Mouse (Mus musculus): ENCODE measurements around the gene Foxk1. TPM values are rescaled to one million over a fixed set of nuclear protein-coding genes. Genes with fewer than 3 reads are reported as not detected.
A peak's percentile ranks its signal among the peaks of the same experiment; 100 is the strongest.

The Foxk1 gene
- polyA plus RNA-seq, 1 experiment from 2014 or later, result 4.4 TPM

- Histone ChIP-seq H3K4me3 (ENCODE audit: low read length) (no peak overlapping the region), H3K9me3 (ENCODE audit: low read length) (no peaks in the 10 kb centered on the region), H3K27ac (ENCODE audit: low read length) (no peak overlapping the region), H3K27me3 (ENCODE audit: insufficient read depth, low read length) (no peaks in the 10 kb centered on the region), H3K4me1 (ENCODE audit: insufficient read depth, low read length) (peaks cover 70% of the 10 kb centered on the region), H3K36me3 (ENCODE audit: insufficient read depth, low read length) (peaks cover 6% of the 10 kb centered on the region; the same call in 1 of the 2 replicates), H3K9ac (replicated peaks; ENCODE audit: low read length) (no peak overlapping the region), H3K4me2 (replicated peaks; ENCODE audit: low read depth, low read length) (no peak overlapping the region)
- no peak for ATAC-seq (ENCODE audit: low FRiP score, low TSS enrichment)
- 46% methylated on average over 6 of the region's 6 CpGs for WGBS
These were observed 4.1 kb downstream of the Foxk1 start for GRCm38 (mm10) chr5:142405426-142405825.

- WGBS, result 77% methylated on average over 7 of the region's 7 CpGs
- H3K36me3 ChIP-seq (ENCODE audit: insufficient read depth, low read length), result peaks cover 6% of the 10 kb centered on the region; the same call in 1 of the 2 replicates
- no peak overlapping the region for H3K27ac ChIP-seq (ENCODE audit: low read length)
- no peak overlapping the region for H3K4me3 ChIP-seq (ENCODE audit: low read length)
- H3K4me2 ChIP-seq (replicated peaks; ENCODE audit: low read depth, low read length), result no peak overlapping the region
- H3K9ac ChIP-seq (replicated peaks; ENCODE audit: low read length), result no peak overlapping the region
- H3K4me1 ChIP-seq (ENCODE audit: insufficient read depth, low read length), result peaks cover 66% of the 10 kb centered on the region
- no peaks in the 10 kb centered on the region for H3K9me3 ChIP-seq (ENCODE audit: low read length)
- no peaks in the 10 kb centered on the region for H3K27me3 ChIP-seq (ENCODE audit: insufficient read depth, low read length)
- no peak for ATAC-seq (ENCODE audit: low FRiP score, low TSS enrichment)
These were observed 5.1 kb downstream of the Foxk1 start for GRCm38 (mm10) chr5:142406401-142406800.

GRCm38 (mm10) chr5:142406937-142407336, 5.6 kb downstream of the Foxk1 start:
- Histone ChIP-seq H3K4me1 (ENCODE audit: insufficient read depth, low read length) (peaks cover 66% of the 10 kb centered on the region), H3K27ac (ENCODE audit: low read length) (no peak overlapping the region), H3K27me3 (ENCODE audit: insufficient read depth, low read length) (no peaks in the 10 kb centered on the region), H3K36me3 (ENCODE audit: insufficient read depth, low read length) (peaks cover 6% of the 10 kb centered on the region; the same call in 1 of the 2 replicates), H3K4me3 (ENCODE audit: low read length) (no peak overlapping the region), H3K9me3 (ENCODE audit: low read length) (no peaks in the 10 kb centered on the region), H3K9ac (replicated peaks; ENCODE audit: low read length) (0 out of 2 replicates have a peak overlapping the region, but pooled peaks have one; percentile 25), H3K4me2 (replicated peaks; ENCODE audit: low read depth, low read length) (no peak overlapping the region)
- 53% methylated on average over 11 of the region's 11 CpGs for WGBS
- no peak for ATAC-seq (ENCODE audit: low FRiP score, low TSS enrichment)

- no peak overlapping the region for H3K4me2 ChIP-seq (replicated peaks; ENCODE audit: low read depth, low read length)
- ATAC-seq (ENCODE audit: low FRiP score, low TSS enrichment), result no peak
- H3K27me3 ChIP-seq (ENCODE audit: insufficient read depth, low read length), result no peaks in the 10 kb centered on the region
- H3K9ac ChIP-seq (replicated peaks; ENCODE audit: low read length), result 0 out of 2 replicates have a peak overlapping the region, but pooled peaks have one; percentile 25
- peaks cover 6% of the 10 kb centered on the region; the same call in 1 of the 2 replicates for H3K36me3 ChIP-seq (ENCODE audit: insufficient read depth, low read length)
- peaks cover 66% of the 10 kb centered on the region for H3K4me1 ChIP-seq (ENCODE audit: insufficient read depth, low read length)
- no peaks in the 10 kb centered on the region for H3K9me3 ChIP-seq (ENCODE audit: low read length)
- no peak overlapping the region for H3K27ac ChIP-seq (ENCODE audit: low read length)
- WGBS, result 78% methylated on average over 7 of the region's 7 CpGs
- H3K4me3 ChIP-seq (ENCODE audit: low read length), result no peak overlapping the region
These were observed 6.1 kb downstream of the Foxk1 start for GRCm38 (mm10) chr5:142407381-142407780.

- WGBS, result 60% methylated on average over 6 of the region's 6 CpGs
- Histone ChIP-seq H3K9me3 (ENCODE audit: low read length) (no peaks in the 10 kb centered on the region), H3K9ac (replicated peaks; ENCODE audit: low read length) (no peak overlapping the region), H3K4me1 (ENCODE audit: insufficient read depth, low read length) (peaks cover 65% of the 10 kb centered on the region), H3K27ac (ENCODE audit: low read length) (no peak overlapping the region), H3K4me3 (ENCODE audit: low read length) (no peak overlapping the region), H3K36me3 (ENCODE audit: insufficient read depth, low read length) (peaks cover 6% of the 10 kb centered on the region; the same call in 1 of the 2 replicates), H3K4me2 (replicated peaks; ENCODE audit: low read depth, low read length) (no peak overlapping the region), H3K27me3 (ENCODE audit: insufficient read depth, low read length) (no peaks in the 10 kb centered on the region)
- no peak for ATAC-seq (ENCODE audit: low FRiP score, low TSS enrichment)
These were observed 7.9 kb downstream of the Foxk1 start for GRCm38 (mm10) chr5:142409169-142409568.

GRCm38 (mm10) chr5:142410348-142410747, 9.1 kb downstream of the Foxk1 start:
- 0 out of 2 replicates have a peak, but pooled peaks cover 6% of the 10 kb centered on the region for H3K36me3 ChIP-seq (ENCODE audit: insufficient read depth, low read length)
- no peak overlapping the region for H3K27ac ChIP-seq (ENCODE audit: low read length)
- H3K9me3 ChIP-seq (ENCODE audit: low read length), result no peaks in the 10 kb centered on the region
- WGBS, result 37% methylated on average over 7 of the region's 7 CpGs
- H3K4me3 ChIP-seq (ENCODE audit: low read length), result no peak overlapping the region
- H3K9ac ChIP-seq (replicated peaks; ENCODE audit: low read length), result no peak overlapping the region
- peaks cover 66% of the 10 kb centered on the region for H3K4me1 ChIP-seq (ENCODE audit: insufficient read depth, low read length)
- no peak overlapping the region for H3K4me2 ChIP-seq (replicated peaks; ENCODE audit: low read depth, low read length)
- ATAC-seq (ENCODE audit: low FRiP score, low TSS enrichment), result no peak
- no peaks in the 10 kb centered on the region for H3K27me3 ChIP-seq (ENCODE audit: insufficient read depth, low read length)

GRCm38 (mm10) chr5:142412678-142413385, 11.5 kb downstream of the Foxk1 start:
- no peaks in the 10 kb centered on the region for H3K9me3 ChIP-seq (ENCODE audit: low read length)
- WGBS, result 55% methylated on average over 6 of the region's 6 CpGs
- peak overlapping the region; percentile 19; the same call in 1 of the 2 replicates for H3K9ac ChIP-seq (replicated peaks; ENCODE audit: low read length)
- peaks cover 65% of the 10 kb centered on the region for H3K4me1 ChIP-seq (ENCODE audit: insufficient read depth, low read length)
- no peaks in the 10 kb centered on the region for H3K27me3 ChIP-seq (ENCODE audit: insufficient read depth, low read length)
- no peak overlapping the region for H3K4me3 ChIP-seq (ENCODE audit: low read length)
- H3K4me2 ChIP-seq (replicated peaks; ENCODE audit: low read depth, low read length), result no peak overlapping the region
- 0 out of 2 replicates have a peak, but pooled peaks have one; percentile 1 for ATAC-seq (ENCODE audit: low FRiP score, low TSS enrichment)
- H3K27ac ChIP-seq (ENCODE audit: low read length), result peak overlapping the region; percentile 60
- 0 out of 2 replicates have a peak, but pooled peaks cover 5% of the 10 kb centered on the region for H3K36me3 ChIP-seq (ENCODE audit: insufficient read depth, low read length)

- no peak overlapping the region for H3K9ac ChIP-seq (replicated peaks; ENCODE audit: low read length)
- no peaks in the 10 kb centered on the region for H3K9me3 ChIP-seq (ENCODE audit: low read length)
- H3K27me3 ChIP-seq (ENCODE audit: insufficient read depth, low read length), result no peaks in the 10 kb centered on the region
- no peak overlapping the region for H3K4me3 ChIP-seq (ENCODE audit: low read length)
- H3K4me1 ChIP-seq (ENCODE audit: insufficient read depth, low read length), result peaks cover 68% of the 10 kb centered on the region
- peak overlapping the region; percentile 60 for H3K27ac ChIP-seq (ENCODE audit: low read length)
- 51% methylated on average over 9 of the region's 9 CpGs for WGBS
- H3K4me2 ChIP-seq (replicated peaks; ENCODE audit: low read depth, low read length), result no peak overlapping the region
- no peaks in the 10 kb centered on the region for H3K36me3 ChIP-seq (ENCODE audit: insufficient read depth, low read length)
- ATAC-seq (ENCODE audit: low FRiP score, low TSS enrichment), result no peak
These were observed 12.6 kb downstream of the Foxk1 start for GRCm38 (mm10) chr5:142413723-142414445.

GRCm38 (mm10) chr5:142415401-142415800, 14.1 kb downstream of the Foxk1 start:
- no peaks in the 10 kb centered on the region for H3K27me3 ChIP-seq (ENCODE audit: insufficient read depth, low read length)
- ATAC-seq (ENCODE audit: low FRiP score, low TSS enrichment), result no peak
- no peak overlapping the region for H3K4me3 ChIP-seq (ENCODE audit: low read length)
- H3K4me1 ChIP-seq (ENCODE audit: insufficient read depth, low read length), result peaks cover 57% of the 10 kb centered on the region
- H3K9ac ChIP-seq (replicated peaks; ENCODE audit: low read length), result no peak overlapping the region
- 24% methylated on average over 6 of the region's 6 CpGs for WGBS
- no peaks in the 10 kb centered on the region for H3K36me3 ChIP-seq (ENCODE audit: insufficient read depth, low read length)
- H3K9me3 ChIP-seq (ENCODE audit: low read length), result no peaks in the 10 kb centered on the region
- no peak overlapping the region for H3K4me2 ChIP-seq (replicated peaks; ENCODE audit: low read depth, low read length)
- no peak overlapping the region for H3K27ac ChIP-seq (ENCODE audit: low read length)
